Mouse (Mus musculus): ENCODE data around the gene Pinlyp.
A peak's percentile ranks its signal among the peaks of the same experiment; 100 is the strongest.

- TF ChIP-seq POLR2A (IDR thresholded peaks at IDR 0.05; ENCODE audit: control insufficient read depth, low read depth, low read length) (no peak), CTCF (IDR thresholded peaks at IDR 0.05; ENCODE audit: control insufficient read depth, insufficient read depth, insufficient replicate concordance, low read depth, low read length) (peak; percentile 45; the same call in 1 of the 2 replicates)
Measured at GRCm38 (mm10) chr7:24531211-24531971, 14.5 kb downstream of the Pinlyp start.
